Mouse (Mus musculus) olfactory bulb, adult 2 months (tissue): ENCODE results near the gene Zfp664. TPM values are rescaled to one million over a fixed set of nuclear protein-coding genes. Genes with fewer than 3 reads are reported as not detected.
A peak's percentile ranks its signal among the peaks of the same experiment; 100 is the strongest.

Experiments used
- H3K27ac ChIP-seq: fragments of 200-500 bp; 2 replicates; pipeline ENCODE4 v1.5.1; 2012; ENCODE audit warnings: low read depth, low read length; ENCODE audit not compliant: insufficient read depth
- H3K4me1 ChIP-seq: fragments of 200-500 bp; 2 replicates; pipeline ENCODE4 v1.6.1; 2012; ENCODE audit warnings: low read length; ENCODE audit not compliant: control insufficient read depth, insufficient read depth
- H3K4me3 ChIP-seq: fragments of 200-500 bp; 2 replicates; pipeline ENCODE4 v1.5.1; 2012; ENCODE audit warnings: mild to moderate bottlenecking, low read depth, low read length, moderate library complexity; ENCODE audit not compliant: insufficient read depth
- CTCF ChIP-seq: fragments of 200-500 bp; IDR thresholded peaks from 2 replicates; pipeline ENCODE4 v1.5.1; 2012; ENCODE audit warnings: low read depth, mild to moderate bottlenecking, low read length, moderate library complexity; ENCODE audit not compliant: insufficient read depth
- POLR2A ChIP-seq: fragments of 200-500 bp; IDR thresholded peaks from 2 replicates; pipeline ENCODE4 v1.6.1; 2012; ENCODE audit warnings: mild to moderate bottlenecking, low read depth, low read length, moderate library complexity; ENCODE audit not compliant: insufficient read depth
- WGBS: fragments of 180-500 bp; shearing (Covaris S2); methylation state at CpG from one replicate; pipeline ENCODE4 v1.1.7; 2018; 5-methylcytosine and 5-hydroxymethylcytosine counted together
- polyA plus RNA-seq: library from polyadenylated mRNA; stranded (reverse); fragments of >200 nt; gene quantifications from 2 replicates; pipeline ENCODE4 v1.2.4, GENCODE M21; 2012; ENCODE audit warnings: low replicate concordance; ENCODE audit not compliant: missing spikeins, insufficient read depth, insufficient read length

Zfp664 gene
- polyA plus RNA-seq, 1 experiment = 74.3 TPM

- TF ChIP-seq POLR2A (no peak), CTCF (no peak)
- 48% methylated on average over 2 of the region's 2 CpGs for WGBS
- Histone ChIP-seq H3K4me3 (no peak overlapping the region), H3K4me1 (peaks cover 18% of the 10 kb centered on the region), H3K27ac (no peak overlapping the region)
These were observed 21.8 kb upstream of the Zfp664 start for GRCm38 (mm10) chr5:124840669-124841068.

DNA sequence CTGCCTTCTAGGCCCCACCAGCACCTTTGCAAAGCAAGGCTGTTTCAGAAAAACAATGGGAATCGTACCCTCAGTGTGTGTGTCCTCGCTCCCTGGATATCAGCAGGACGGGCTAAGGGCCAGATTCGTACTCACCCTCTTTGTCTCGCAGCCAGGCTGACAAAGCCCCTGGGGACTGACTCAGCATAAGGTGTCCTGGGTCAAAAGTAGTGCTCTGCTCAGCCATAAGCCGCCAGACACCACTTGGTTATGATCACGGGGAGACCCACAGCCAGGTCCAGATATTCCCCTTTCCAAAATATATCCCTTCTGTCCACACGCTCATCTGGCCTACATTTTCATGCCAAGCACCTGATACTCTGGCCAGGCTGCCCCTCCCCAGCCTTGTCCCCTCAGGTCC lies 19.1 kb upstream of the Zfp664 start:
- H3K27ac ChIP-seq = no peak overlapping the region
- H3K4me3 ChIP-seq = no peak overlapping the region
- WGBS = 79% methylated on average over 8 of the region's 8 CpGs
- TF ChIP-seq CTCF = no peak
- no peak for TF ChIP-seq POLR2A
- peaks cover 20% of the 10 kb centered on the region for H3K4me1 ChIP-seq

DNA sequence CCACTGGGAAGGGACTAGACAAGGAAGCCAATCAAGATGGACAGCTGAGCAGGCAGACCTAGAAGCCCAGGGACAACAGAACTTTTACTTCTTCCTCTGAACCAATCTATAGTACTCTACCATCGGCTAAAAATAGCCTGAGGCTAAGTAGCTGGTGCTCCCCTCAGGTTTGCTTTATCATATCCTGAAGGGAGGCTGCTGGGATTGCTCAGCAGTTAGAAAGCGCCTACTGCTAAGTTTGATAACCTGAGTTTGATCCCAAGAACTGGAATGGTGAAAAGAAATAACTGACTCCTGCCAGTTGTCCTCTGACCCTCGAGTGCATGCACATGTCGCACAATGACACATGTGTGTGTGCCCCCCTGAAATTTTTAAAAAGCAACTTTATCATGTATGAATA lies 17.6 kb upstream of the Zfp664 start:
- WGBS = 73% methylated on average over 4 of the region's 4 CpGs
- Histone ChIP-seq H3K4me1 (peaks cover 20% of the 10 kb centered on the region), H3K27ac (no peak overlapping the region), H3K4me3 (no peak overlapping the region)
- no peak for TF ChIP-seq CTCF
- no peak for TF ChIP-seq POLR2A

DNA sequence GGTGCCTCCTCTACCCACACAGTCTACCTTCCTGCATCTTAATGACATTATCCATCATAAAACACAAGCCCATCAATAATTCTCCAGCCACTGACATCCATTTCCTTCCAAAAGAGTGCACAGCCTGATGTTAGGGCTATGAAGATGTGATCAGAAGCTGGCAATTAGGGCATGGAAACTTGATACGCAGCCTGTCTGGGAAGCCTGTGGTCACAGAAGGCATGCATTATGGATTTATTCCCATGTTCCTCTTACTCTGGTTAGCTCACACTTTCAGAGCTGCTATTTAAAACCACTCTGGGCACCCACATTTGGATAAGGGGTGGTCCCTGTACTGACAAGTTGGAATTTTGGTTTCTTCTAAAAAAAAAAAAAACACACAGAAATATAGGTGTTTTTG lies 15.5 kb upstream of the Zfp664 start:
- WGBS = 37% methylated on average over 1 of the region's 1 CpGs
- no peak overlapping the region for H3K27ac ChIP-seq
- H3K4me1 ChIP-seq = peaks cover 15% of the 10 kb centered on the region
- TF ChIP-seq CTCF = no peak
- TF ChIP-seq POLR2A = no peak
- H3K4me3 ChIP-seq = no peak overlapping the region

DNA sequence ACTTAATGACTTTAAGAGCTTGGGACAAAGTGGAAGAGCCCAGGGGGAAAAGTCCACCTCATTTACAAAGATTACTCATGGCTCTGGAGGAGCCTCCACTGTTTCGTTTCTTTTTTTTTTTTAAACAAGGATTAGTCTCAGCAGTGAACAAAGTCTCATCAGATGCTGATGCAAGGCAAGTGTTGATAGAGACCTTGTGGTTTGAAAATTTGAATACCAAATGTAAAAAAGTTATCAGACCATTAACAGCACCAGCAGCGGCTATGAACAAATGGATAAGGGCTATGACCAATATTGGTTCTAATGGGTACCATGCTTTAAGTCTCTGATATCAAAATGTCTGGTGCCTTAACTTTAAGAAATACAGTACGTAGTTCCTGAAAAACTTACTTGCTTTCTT lies 13.5 kb upstream of the Zfp664 start:
- no peak for TF ChIP-seq POLR2A
- TF ChIP-seq CTCF = no peak
- Histone ChIP-seq H3K4me3 (no peak overlapping the region), H3K27ac (no peak overlapping the region), H3K4me1 (peaks cover 11% of the 10 kb centered on the region)
- WGBS = 66% methylated on average over 3 of the region's 3 CpGs

GRCm38 (mm10) chr5:124851572-124851971 lies 10.9 kb upstream of the Zfp664 start:
- WGBS = 42% methylated on average over 4 of the region's 4 CpGs
- H3K27ac ChIP-seq = no peak overlapping the region
- no peak overlapping the region for H3K4me3 ChIP-seq
- TF ChIP-seq CTCF = no peak
- no peak for TF ChIP-seq POLR2A
- H3K4me1 ChIP-seq = peaks cover 11% of the 10 kb centered on the region

- TF ChIP-seq POLR2A (no peak), CTCF (no peak)
- no peak overlapping the region for H3K4me3 ChIP-seq
- H3K4me1 ChIP-seq = peaks cover 14% of the 10 kb centered on the region
- no peak overlapping the region for H3K27ac ChIP-seq
- 42% methylated on average over 2 of the region's 2 CpGs for WGBS
These were observed 10.2 kb upstream of the Zfp664 start for GRCm38 (mm10) chr5:124852294-124852693.

DNA sequence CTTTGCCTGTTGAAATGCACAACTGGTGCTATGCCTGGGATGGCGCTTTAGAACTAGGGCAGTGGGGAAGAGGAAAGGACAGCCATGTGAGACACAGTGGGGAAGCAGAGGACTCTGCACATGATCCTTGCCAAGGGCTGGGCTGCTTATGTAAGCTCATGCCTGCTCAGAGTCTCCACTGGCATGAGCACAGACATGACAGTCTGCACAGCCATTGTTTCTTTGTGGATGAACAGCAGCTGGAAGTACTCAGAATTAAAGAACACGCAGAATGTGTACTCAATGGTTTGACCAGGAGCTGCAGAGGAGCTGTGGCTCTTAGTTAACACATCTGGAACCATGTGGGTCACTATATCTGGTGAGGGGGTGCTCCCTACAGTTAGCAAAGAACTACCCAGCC lies 9.4 kb upstream of the Zfp664 start:
- Histone ChIP-seq H3K4me3 (no peak overlapping the region), H3K4me1 (peaks cover 14% of the 10 kb centered on the region), H3K27ac (no peak overlapping the region)
- TF ChIP-seq POLR2A (no peak), CTCF (no peak)
- 54% methylated on average over 2 of the region's 2 CpGs for WGBS

GRCm38 (mm10) chr5:124854202-124854601 lies 8.3 kb upstream of the Zfp664 start:
- no peak overlapping the region for H3K4me3 ChIP-seq
- H3K27ac ChIP-seq = no peak overlapping the region
- TF ChIP-seq CTCF (no peak), POLR2A (no peak)
- peaks cover 13% of the 10 kb centered on the region for H3K4me1 ChIP-seq
- 94% methylated on average over 4 of the region's 4 CpGs for WGBS

DNA sequence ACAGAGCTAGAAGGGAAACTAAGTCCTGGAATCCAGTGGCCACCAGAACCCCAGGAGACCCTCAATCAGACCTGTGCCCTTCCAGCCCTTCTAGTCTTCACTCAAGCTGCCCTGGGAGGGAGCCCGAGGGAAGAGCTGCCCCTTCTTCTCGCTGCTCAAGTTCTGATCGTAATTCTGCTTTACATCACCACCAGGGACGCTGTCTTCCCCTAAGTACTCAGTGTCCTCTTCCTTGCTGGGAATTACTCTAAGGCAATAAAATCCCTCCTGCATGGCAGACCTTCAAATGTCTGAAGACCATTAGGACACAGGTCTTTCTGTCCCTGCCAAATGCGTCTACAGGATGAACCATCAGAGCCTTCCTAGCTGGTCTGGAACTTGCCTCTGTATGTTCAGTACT lies 2.5 kb upstream of the Zfp664 start:
- Histone ChIP-seq H3K4me1 (0 out of 2 replicates have a peak, but pooled peaks cover 9% of the 10 kb centered on the region), H3K27ac (no peak overlapping the region), H3K4me3 (peak overlapping the region; percentile 22; the same call in 1 of the 2 replicates)
- TF ChIP-seq POLR2A (no peak), CTCF (peak; percentile 43; the same call in 1 of the 2 replicates)
- WGBS = 17% methylated on average over 5 of the region's 5 CpGs
